Mouse (Mus musculus) splenic B cell, adult 2 months (primary cell): ENCODE measurements around the gene Gbp7.
A peak's percentile ranks its signal among the peaks of the same experiment; 100 is the strongest.

Source experiments
- DNase-seq: peaks from one replicate; pipeline ENCODE4 v3.0.0-alpha.2; 2011; ENCODE audit warnings: low read depth, low spot score
- H3K27me3 ChIP-seq: 2 replicates; pipeline ENCODE4 v1.6.1; 2012; ENCODE audit warnings: mild to moderate bottlenecking, low read length, moderate library complexity, mixed read lengths; ENCODE audit not compliant: control insufficient read depth, poor library complexity, insufficient read depth, severe bottlenecking
- H3K36me3 ChIP-seq: 2 replicates; pipeline ENCODE4 v1.6.1; 2012; ENCODE audit warnings: mild to moderate bottlenecking, low read length, moderate library complexity, mixed read lengths; ENCODE audit not compliant: control insufficient read depth, poor library complexity, insufficient read depth, severe bottlenecking

Gene Gbp7

DNA sequence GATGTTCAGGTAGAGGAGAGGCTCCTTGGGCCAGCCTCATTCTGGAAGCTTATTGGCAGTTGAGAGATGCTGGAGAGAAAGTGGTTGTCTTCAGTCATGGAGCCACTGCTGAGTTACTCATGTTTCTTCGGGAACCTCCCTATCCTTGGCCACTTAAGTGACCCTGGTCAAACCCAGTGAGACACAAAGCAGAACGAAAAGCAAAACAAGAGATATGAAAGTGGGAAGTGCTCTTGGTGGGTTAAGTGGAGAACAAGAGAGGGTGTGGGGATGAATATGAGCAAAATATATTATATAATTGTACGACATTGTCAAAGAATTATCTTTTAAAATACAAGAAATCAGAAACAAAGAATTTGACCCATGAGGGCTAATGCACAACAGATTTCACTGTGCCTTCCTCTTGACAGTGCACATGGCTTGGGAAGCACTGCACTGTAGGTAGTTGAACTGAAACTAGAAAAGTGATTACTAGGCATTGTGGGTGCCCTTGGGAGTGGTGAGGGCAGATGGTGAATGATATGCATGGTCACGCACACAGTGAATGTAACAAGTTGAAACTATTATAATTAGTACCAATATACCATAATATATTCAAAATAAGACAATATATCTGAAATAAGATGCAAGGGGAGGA lies 60.4 kb downstream of the Gbp7 start:
- Histone ChIP-seq H3K36me3 (no peaks in the 10 kb centered on the region), H3K27me3 (no peaks in the 10 kb centered on the region)
- DNase-seq, result peak; percentile 59

GRCm38 (mm10) chr3:142594547-142594946 lies 64.4 kb downstream of the Gbp7 start, which contains the start of gene Gbp2b:
TSS of gene Gbp2b (plus strand) at chr3:142594847.
- Histone ChIP-seq H3K36me3 (no peaks in the 10 kb centered on the region), H3K27me3 (no peaks in the 10 kb centered on the region)
- no peak for DNase-seq

DNA sequence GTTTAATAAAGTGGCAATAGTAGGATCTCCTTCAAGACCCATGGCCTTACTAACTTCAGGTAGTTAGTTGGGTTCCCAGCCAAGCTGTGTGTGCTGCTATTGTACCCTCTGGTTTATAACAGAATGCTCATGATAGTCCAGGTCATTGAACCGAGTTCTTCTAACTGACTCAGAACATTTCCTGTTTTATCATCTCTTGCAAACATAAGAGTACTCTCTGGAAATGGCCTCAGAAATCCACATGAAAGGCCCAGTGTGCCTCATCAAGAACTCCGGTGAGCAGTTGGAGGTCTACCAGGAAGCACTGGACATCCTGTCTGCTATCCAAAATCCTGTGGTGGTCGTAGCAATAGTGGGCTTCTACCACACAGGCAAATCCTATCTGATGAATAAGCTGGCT lies 67.8 kb downstream of the Gbp7 start:
- Histone ChIP-seq H3K36me3 (no peaks in the 10 kb centered on the region), H3K27me3 (no peaks in the 10 kb centered on the region)
- no peak for DNase-seq
